Mouse (Mus musculus): ENCODE results near the gene Ptch2. TPM values are rescaled to one million over a fixed set of nuclear protein-coding genes. Genes with fewer than 3 reads are reported as not detected.

The Ptch2 gene
- polyA plus RNA-seq, 1 experiment, result 1.5 TPM

- peak overlapping the region; percentile 75; the same call in 1 of the 2 replicates for H3K27ac ChIP-seq (replicated peaks; ENCODE audit: low read depth, low read length)
- peaks cover 11% of the 10 kb centered on the region for H3K4me1 ChIP-seq (ENCODE audit: control insufficient read depth, insufficient read depth, insufficient read length, low read length)
- H3K4me3 ChIP-seq (ENCODE audit: insufficient read depth, low read depth, low read length), result no peak overlapping the region
These were observed 1.1 kb upstream of the Ptch2 start for GRCm38 (mm10) chr4:117094626-117095361.

GRCm38 (mm10) chr4:117096666-117097065, 791 bp downstream of the Ptch2 start:
- Histone ChIP-seq H3K4me1 (ENCODE audit: control insufficient read depth, insufficient read depth, insufficient read length, low read length) (peaks cover 14% of the 10 kb centered on the region), H3K4me3 (ENCODE audit: insufficient read depth, low read depth, low read length) (peak overlapping the region; percentile 69), H3K27ac (replicated peaks; ENCODE audit: low read depth, low read length) (peak overlapping the region; percentile 82)

GRCm38 (mm10) chr4:117097969-117098763, 2.3 kb downstream of the Ptch2 start:
- peak overlapping the region; percentile 62 for H3K27ac ChIP-seq (replicated peaks; ENCODE audit: low read depth, low read length)
- no peak overlapping the region for H3K4me3 ChIP-seq (ENCODE audit: insufficient read depth, low read depth, low read length)
- H3K4me1 ChIP-seq (ENCODE audit: control insufficient read depth, insufficient read depth, insufficient read length, low read length), result peaks cover 16% of the 10 kb centered on the region

GRCm38 (mm10) chr4:117098764-117099036, 2.8 kb downstream of the Ptch2 start:
- Histone ChIP-seq H3K4me3 (ENCODE audit: insufficient read depth, low read depth, low read length) (no peak overlapping the region), H3K27ac (replicated peaks; ENCODE audit: low read depth, low read length) (peak overlapping the region; percentile 62; the same call in 1 of the 2 replicates), H3K4me1 (ENCODE audit: control insufficient read depth, insufficient read depth, insufficient read length, low read length) (peaks cover 16% of the 10 kb centered on the region)

GRCm38 (mm10) chr4:117100036-117100435, 4.2 kb downstream of the Ptch2 start:
- Histone ChIP-seq H3K27ac (replicated peaks; ENCODE audit: low read depth, low read length) (no peak overlapping the region), H3K4me3 (ENCODE audit: insufficient read depth, low read depth, low read length) (no peak overlapping the region), H3K4me1 (ENCODE audit: control insufficient read depth, insufficient read depth, insufficient read length, low read length) (peaks cover 16% of the 10 kb centered on the region)

GRCm38 (mm10) chr4:117101218-117101617, 5.3 kb downstream of the Ptch2 start:
- Histone ChIP-seq H3K4me3 (ENCODE audit: insufficient read depth, low read depth, low read length) (no peak overlapping the region), H3K27ac (replicated peaks; ENCODE audit: low read depth, low read length) (0 out of 2 replicates have a peak overlapping the region, but pooled peaks have one; percentile 29), H3K4me1 (ENCODE audit: control insufficient read depth, insufficient read depth, insufficient read length, low read length) (peaks cover 16% of the 10 kb centered on the region)

- no peak overlapping the region for H3K27ac ChIP-seq (replicated peaks; ENCODE audit: low read depth, low read length)
- H3K4me1 ChIP-seq (ENCODE audit: control insufficient read depth, insufficient read depth, insufficient read length, low read length), result peaks cover 6% of the 10 kb centered on the region
- no peak overlapping the region for H3K4me3 ChIP-seq (ENCODE audit: insufficient read depth, low read depth, low read length)
These were observed 8.8 kb downstream of the Ptch2 start for GRCm38 (mm10) chr4:117104672-117105071.

GRCm38 (mm10) chr4:117105127-117105526, 9.3 kb downstream of the Ptch2 start:
- Histone ChIP-seq H3K4me1 (ENCODE audit: control insufficient read depth, insufficient read depth, insufficient read length, low read length) (peaks cover 6% of the 10 kb centered on the region), H3K27ac (replicated peaks; ENCODE audit: low read depth, low read length) (no peak overlapping the region), H3K4me3 (ENCODE audit: insufficient read depth, low read depth, low read length) (no peak overlapping the region)

GRCm38 (mm10) chr4:117107813-117108523, 12.1 kb downstream of the Ptch2 start:
- Histone ChIP-seq H3K27ac (replicated peaks; ENCODE audit: low read depth, low read length) (no peak overlapping the region), H3K4me1 (ENCODE audit: control insufficient read depth, insufficient read depth, insufficient read length, low read length) (no peaks in the 10 kb centered on the region), H3K4me3 (ENCODE audit: insufficient read depth, low read depth, low read length) (no peak overlapping the region)

GRCm38 (mm10) chr4:117108524-117108849, 12.6 kb downstream of the Ptch2 start:
- Histone ChIP-seq H3K4me3 (ENCODE audit: insufficient read depth, low read depth, low read length) (no peak overlapping the region), H3K27ac (replicated peaks; ENCODE audit: low read depth, low read length) (no peak overlapping the region), H3K4me1 (ENCODE audit: control insufficient read depth, insufficient read depth, insufficient read length, low read length) (no peaks in the 10 kb centered on the region)

- no peak overlapping the region for H3K27ac ChIP-seq (replicated peaks; ENCODE audit: low read depth, low read length)
- H3K4me1 ChIP-seq (ENCODE audit: control insufficient read depth, insufficient read depth, insufficient read length, low read length), result no peaks in the 10 kb centered on the region
- H3K4me3 ChIP-seq (ENCODE audit: insufficient read depth, low read depth, low read length), result no peak overlapping the region
These were observed 13.5 kb downstream of the Ptch2 start for GRCm38 (mm10) chr4:117109330-117109729.

- Histone ChIP-seq H3K27ac (replicated peaks; ENCODE audit: low read depth, low read length) (no peak overlapping the region), H3K4me1 (ENCODE audit: control insufficient read depth, insufficient read depth, insufficient read length, low read length) (no peaks in the 10 kb centered on the region), H3K4me3 (ENCODE audit: insufficient read depth, low read depth, low read length) (no peak overlapping the region)
These were observed 14.4 kb downstream of the Ptch2 start for GRCm38 (mm10) chr4:117110249-117110648.

GRCm38 (mm10) chr4:117110985-117111384, 15.1 kb downstream of the Ptch2 start:
- Histone ChIP-seq H3K4me1 (ENCODE audit: control insufficient read depth, insufficient read depth, insufficient read length, low read length) (no peaks in the 10 kb centered on the region), H3K4me3 (ENCODE audit: insufficient read depth, low read depth, low read length) (no peak overlapping the region), H3K27ac (replicated peaks; ENCODE audit: low read depth, low read length) (no peak overlapping the region)

- Histone ChIP-seq H3K4me1 (ENCODE audit: control insufficient read depth, insufficient read depth, insufficient read length, low read length) (no peaks in the 10 kb centered on the region), H3K4me3 (ENCODE audit: insufficient read depth, low read depth, low read length) (no peak overlapping the region), H3K27ac (replicated peaks; ENCODE audit: low read depth, low read length) (no peak overlapping the region)
These were observed 17.4 kb downstream of the Ptch2 start for GRCm38 (mm10) chr4:117113237-117113636.

GRCm38 (mm10) chr4:117115592-117115991, 19.7 kb downstream of the Ptch2 start:
- no peak overlapping the region for H3K4me3 ChIP-seq (ENCODE audit: insufficient read depth, low read depth, low read length)
- peaks cover 3% of the 10 kb centered on the region; the same call in 1 of the 2 replicates for H3K4me1 ChIP-seq (ENCODE audit: control insufficient read depth, insufficient read depth, insufficient read length, low read length)
- H3K27ac ChIP-seq (replicated peaks; ENCODE audit: low read depth, low read length), result no peak overlapping the region
